Comparison of ENCODE assay signal across 16 mouse cellular contexts in genomic region chr16:57662661-57663060, GRCm38 (mm10). TPM values are rescaled to one million over a fixed set of nuclear protein-coding genes. Genes with fewer than 3 reads are reported as not detected.
DNase-seq lines count a peak whose midpoint lies in the region; ATAC-seq and TF ChIP-seq lines count a peak whose summit lies in the region.
"Had no signal": no experiment of that assay in that cellular context is flagged by ENCODE, and none has a peak within 500 bp of the region (broad histone marks: within the 10 kb centered on the region; RNA-seq: fewer than 3 reads in every experiment).

No protein-coding gene starts in this region.

- 41% methylated on average over 3 of the region's 3 CpGs for WGBS in kidney, embryonic 15.5 days

- H3K4me2 ChIP-seq in kidney, embryonic 15.5 days, result no peak overlapping the region
- H3K4me2 ChIP-seq in CH12.LX (ENCODE audit: insufficient read depth, low read depth, poor library complexity, severe bottlenecking), result peak overlapping the region; percentile 44
- H3K4me2 ChIP-seq: liver, embryonic 13.5 days; midbrain, embryonic 13.5 days had no signal

- in situ Hi-C loops in CH12.LX (cut with MboI; ENCODE audit: low pct_ligation_motif_present, low pct_unique_long_range_greater_than_20kb, low sequenced_read_pairs), result loop anchor here (25.0 kb wide), 2 partner anchors 625 to 1000 kb away; partner anchors contain the start of gene Cpox

- TF ChIP-seq CTCF in CH12.LX (conservative IDR thresholded peaks at IDR 0.05 in 1 of 2, IDR thresholded peaks at IDR 0.05 in 1 of 2; ENCODE audit: low read depth in 2 of 2, low read length in 2 of 2), result no peak

- dilution Hi-C loops in CH12.LX (cut with MboI; ENCODE audit: extremely low pct_ligation_motif_present, extremely low pct_unique_long_range_greater_than_20kb, low sequenced_read_pairs), result no loop called here

- ATAC-seq in kidney, embryonic 15.5 days (replicated peaks; ENCODE audit: low FRiP score), result no peak
- ATAC-seq: forebrain, embryonic 14.5 days; hindbrain, postnatal 0 days; lung, postnatal 0 days; midbrain, embryonic 13.5 days had no signal

- no peak overlapping the region for H3K9ac ChIP-seq in kidney, embryonic 15.5 days
- H3K9ac ChIP-seq in CH12.LX (ENCODE audit: insufficient read depth, low read depth), result no peak overlapping the region
- H3K9ac ChIP-seq: liver, embryonic 13.5 days; midbrain, embryonic 13.5 days had no signal

- no peak for TF ChIP-seq POLR2A in CH12.LX (IDR thresholded peaks at IDR 0.05; ENCODE audit: low read depth, low read length)

- no peak for TF ChIP-seq EP300 in CH12.LX (IDR thresholded peaks at IDR 0.05; ENCODE audit: low read length)

- no peaks in the 10 kb centered on the region for H3K9me3 ChIP-seq in kidney, embryonic 15.5 days (replicated peaks)
- H3K9me3 ChIP-seq in CH12.LX (replicated peaks; ENCODE audit: low read length), result no peaks in the 10 kb centered on the region
- H3K9me3 ChIP-seq: liver, embryonic 13.5 days; midbrain, embryonic 13.5 days had no signal

- DNase-seq in adrenal gland, adult 8-10 months, result peak; percentile 25
- DNase-seq in adrenal gland, adult 18-20 months (ENCODE audit: low spot score in 2 of 2), result no peak
- peak; percentile 9 for DNase-seq in kidney, adult 11 months
- no peak for DNase-seq in CH12.LX (ENCODE audit: extremely low read depth)
- peak; percentile 20 for DNase-seq in kidney, postnatal 10 days
- DNase-seq in T-cell, adult 2 months (ENCODE audit: low spot score), result no peak
- no peak for DNase-seq in frontal cortex, postnatal 25 days (ENCODE audit: low spot score in 2 of 2)
- DNase-seq: cerebellum, adult 11-12 months; cerebellum, postnatal 25 days; liver, embryonic 13.5 days; thymus, postnatal 36 days had no signal

- H3K27ac ChIP-seq in kidney, embryonic 15.5 days, result no peak overlapping the region
- no peak overlapping the region for H3K27ac ChIP-seq in CH12.LX (ENCODE audit: insufficient read depth, low read depth)
- H3K27ac ChIP-seq: hindbrain, postnatal 0 days; liver, embryonic 13.5 days; midbrain, embryonic 13.5 days had no signal

- H3K79me2 ChIP-seq in CH12.LX (replicated peaks; ENCODE audit: control insufficient read depth, extremely low read depth, insufficient read depth, poor library complexity, severe bottlenecking), result no peaks in the 10 kb centered on the region

- H3K36me3 ChIP-seq in kidney, embryonic 15.5 days, result no peaks in the 10 kb centered on the region
- no peaks in the 10 kb centered on the region for H3K36me3 ChIP-seq in CH12.LX (replicated peaks in 1 of 2; ENCODE audit: control insufficient read depth in 1 of 2, insufficient read depth in 1 of 2, low read length in 1 of 2)
- H3K36me3 ChIP-seq: liver, embryonic 13.5 days; midbrain, embryonic 13.5 days had no signal

- H3K4me1 ChIP-seq in kidney, embryonic 15.5 days, result no peaks in the 10 kb centered on the region
- H3K4me1 ChIP-seq in CH12.LX (ENCODE audit: control insufficient read depth in 1 of 2, insufficient read depth in 2 of 2), result no peaks in the 10 kb centered on the region
- H3K4me1 ChIP-seq: liver, embryonic 13.5 days; midbrain, embryonic 13.5 days had no signal

- no peak for TF ChIP-seq RAD21 in CH12.LX (IDR thresholded peaks at IDR 0.05; ENCODE audit: low read depth, low read length)

- H3K27me3 ChIP-seq in kidney, embryonic 15.5 days, result no peaks in the 10 kb centered on the region
- H3K27me3 ChIP-seq in CH12.LX (replicated peaks), result peaks cover 13% of the 10 kb centered on the region
- H3K27me3 ChIP-seq: liver, embryonic 13.5 days; midbrain, embryonic 13.5 days had no signal

- H3K4me3 ChIP-seq in kidney, embryonic 15.5 days (replicated peaks), result no peak overlapping the region
- no peak overlapping the region for H3K4me3 ChIP-seq in CH12.LX (replicated peaks in 1 of 3; ENCODE audit: low read depth in 2 of 3, low read length in 2 of 3, poor library complexity in 1 of 3)
- H3K4me3 ChIP-seq: liver, embryonic 13.5 days; midbrain, embryonic 13.5 days had no signal

TF ChIP-seq in CH12.LX, 34 proteins besides CTCF, POLR2A, EP300 and RAD21:
- no peak for TF ChIP-seq SMC3 (IDR thresholded peaks at IDR 0.05; ENCODE audit: low read depth, low read length)
- no peak for TF ChIP-seq ZNF384 (IDR thresholded peaks at IDR 0.05; ENCODE audit: low read depth, low read length)
- TF ChIP-seq MYC (IDR thresholded peaks at IDR 0.05; ENCODE audit: low read depth, low read length), result no peak
- TF ChIP-seq MAX (IDR thresholded peaks at IDR 0.05; ENCODE audit: low read length), result no peak
- no peak for TF ChIP-seq MXI1 (IDR thresholded peaks at IDR 0.05; ENCODE audit: low read depth, low read length)
- TF ChIP-seq UBTF (IDR thresholded peaks at IDR 0.05; ENCODE audit: low read depth, low read length), result no peak
- TF ChIP-seq TCF12 (IDR thresholded peaks at IDR 0.05; ENCODE audit: low read depth, low read length), result no peak
- no peak for TF ChIP-seq MEF2A (IDR thresholded peaks at IDR 0.05; ENCODE audit: borderline replicate concordance, low read depth, low read length)
- no peak for TF ChIP-seq USF1 (IDR thresholded peaks at IDR 0.05; ENCODE audit: low read depth, low read length)
- no peak for TF ChIP-seq USF2 (conservative IDR thresholded peaks at IDR 0.05; ENCODE audit: low read depth, low read length)

RNA-seq across cellular contexts. Expression of gene Cmss1, which starts 56.0 kb away (rescaled TPM):
- 10 to 100 TPM; 16.6 to 25.6 (median 17.6) TPM for total RNA-seq in adrenal gland, adult 8-10 months (2022)
- 10 to 100 TPM; 15.0 to 16.9 TPM for total RNA-seq in adrenal gland, adult 18-20 months (2021)
- polyA plus RNA-seq in kidney, embryonic 15.5 days (2015; fragmentation: Nextera tagmentation; extraction: Ambion mirVana), result 60.8 and 61.0 TPM in 2 replicates
- total RNA-seq in CH12.LX (2012; rRNA removed) (94.7 and 115 TPM in 2 replicates), CH12.LX (2014; rRNA removed) (107 and 121 TPM in 2 replicates)
- polyA plus RNA-seq in CH12.LX (2012; ENCODE audit: insufficient read length, low read depth), result 103 and 120 TPM in 2 replicates

Comparison
In these comparisons a context has a peak if more than half of its experiments do, and no peak if none do; other contexts are left out.
1. DNase-seq: peak in adrenal gland, adult 8-10 months (single experiment), kidney, adult 11 months (single experiment) and kidney, postnatal 10 days (single experiment); none in adrenal gland, adult 18-20 months (0 of 2), CH12.LX (single experiment), T-cell, adult 2 months (single experiment) and frontal cortex, postnatal 25 days (0 of 2).